Mouse (Mus musculus): ENCODE data around the gene Tmprss11e. TPM values are rescaled to one million over a fixed set of nuclear protein-coding genes. Genes with fewer than 3 reads are reported as not detected.

Gene Tmprss11e
- polyA plus RNA-seq, 1 experiment = not detected

DNA sequence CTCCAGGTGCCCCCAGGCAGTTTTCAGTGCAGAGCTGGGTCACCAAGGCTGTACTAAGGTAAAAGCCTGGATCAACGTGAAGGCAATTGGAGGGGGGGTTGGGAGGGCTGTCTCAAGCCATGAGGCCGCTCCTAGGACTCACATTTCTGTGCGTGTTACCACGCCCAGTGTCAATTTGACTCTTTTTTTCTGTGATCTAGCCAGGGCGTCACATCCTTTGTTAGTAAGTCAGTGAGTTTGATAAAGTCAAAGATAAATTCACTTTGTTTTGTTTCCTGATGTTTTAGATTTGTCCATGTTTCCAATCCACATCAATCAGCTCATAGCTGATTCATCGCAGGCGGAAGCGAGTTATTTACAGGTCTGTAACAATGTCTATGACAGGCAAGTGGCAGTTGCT lies 37.4 kb upstream of the Tmprss11e start:
- Histone ChIP-seq H3K79me2 (ENCODE audit: control insufficient read depth, insufficient read depth) (no peaks in the 10 kb centered on the region), H3K27me3 (ENCODE audit: control insufficient read depth, insufficient read depth, insufficient read length) (no peaks in the 10 kb centered on the region), H3K4me2 (ENCODE audit: low read depth) (no peak overlapping the region), H3K4me3 (no peak overlapping the region), H3K36me3 (ENCODE audit: control insufficient read depth, insufficient read depth) (no peaks in the 10 kb centered on the region), H3ac (ENCODE audit: control insufficient read depth, insufficient read length) (no peak overlapping the region)
- TF ChIP-seq MAX (IDR thresholded peaks at IDR 0.05; ENCODE audit: low read depth) (no peak), REST (IDR thresholded peaks at IDR 0.05; ENCODE audit: insufficient read depth, insufficient read length) (no peak), POLR2AphosphoS2 (IDR thresholded peaks at IDR 0.05; ENCODE audit: insufficient read length, low read depth) (no peak), TCF12 (IDR thresholded peaks at IDR 0.05; ENCODE audit: insufficient read depth, poor library complexity, severe bottlenecking) (no peak), MYOG (IDR thresholded peaks at IDR 0.05; ENCODE audit: control insufficient read depth in 1 of 3, insufficient read depth in 1 of 3, insufficient read length in 2 of 3, low read depth in 2 of 3) (no peak), POLR2A (IDR thresholded peaks at IDR 0.05; ENCODE audit: insufficient read length, low read depth) (no peak), E2F4 (IDR thresholded peaks at IDR 0.05; ENCODE audit: insufficient read depth) (no peak), SRF (IDR thresholded peaks at IDR 0.05; ENCODE audit: control insufficient read depth, insufficient read length, low read depth) (no peak), MYOD1 (IDR thresholded peaks at IDR 0.05; ENCODE audit: control insufficient read depth in 1 of 3, insufficient read length in 2 of 3, low read depth in 2 of 3) (no peak), USF1 (IDR thresholded peaks at IDR 0.05; ENCODE audit: low read depth) (no peak), TCF3 (IDR thresholded peaks at IDR 0.05; ENCODE audit: insufficient read length, low read depth) (no peak), CEBPB (IDR thresholded peaks at IDR 0.05; ENCODE audit: insufficient read depth, poor library complexity, severe bottlenecking) (no peak)

DNA sequence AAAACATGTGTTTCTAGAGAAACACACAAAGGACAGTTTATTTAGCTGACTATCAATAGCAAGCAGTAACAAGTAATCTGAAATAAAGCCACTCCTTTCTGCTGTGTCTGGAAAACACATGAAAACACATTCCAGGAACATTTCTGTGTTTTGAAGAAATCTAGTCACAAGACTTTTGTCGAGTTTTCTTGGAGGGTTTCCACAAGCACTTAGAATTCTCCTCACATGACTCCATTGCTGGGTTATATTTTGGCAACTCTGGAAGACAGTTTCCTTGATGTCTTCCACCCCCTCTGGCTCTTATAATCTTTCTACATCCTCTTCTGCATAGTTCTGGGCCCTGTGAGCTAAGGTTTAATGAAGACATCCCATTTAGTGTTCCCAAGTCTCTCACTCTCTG lies 32.9 kb upstream of the Tmprss11e start:
- TF ChIP-seq MAX (IDR thresholded peaks at IDR 0.05; ENCODE audit: low read depth) = no peak
- TF ChIP-seq REST (IDR thresholded peaks at IDR 0.05; ENCODE audit: insufficient read depth, insufficient read length) = no peak
- TF ChIP-seq POLR2AphosphoS2 (IDR thresholded peaks at IDR 0.05; ENCODE audit: insufficient read length, low read depth) = no peak
- TF ChIP-seq TCF3 (IDR thresholded peaks at IDR 0.05; ENCODE audit: insufficient read length, low read depth) = no peak
- TF ChIP-seq MYOD1 (IDR thresholded peaks at IDR 0.05; ENCODE audit: control insufficient read depth in 1 of 3, insufficient read length in 2 of 3, low read depth in 2 of 3) = no peak
- TF ChIP-seq MYOG (IDR thresholded peaks at IDR 0.05; ENCODE audit: control insufficient read depth in 1 of 3, insufficient read depth in 1 of 3, insufficient read length in 2 of 3, low read depth in 2 of 3) = no peak
- no peak for TF ChIP-seq USF1 (IDR thresholded peaks at IDR 0.05; ENCODE audit: low read depth)
- no peak for TF ChIP-seq POLR2A (IDR thresholded peaks at IDR 0.05; ENCODE audit: insufficient read length, low read depth)
- TF ChIP-seq CEBPB (IDR thresholded peaks at IDR 0.05; ENCODE audit: insufficient read depth, poor library complexity, severe bottlenecking) = no peak
- TF ChIP-seq E2F4 (IDR thresholded peaks at IDR 0.05; ENCODE audit: insufficient read depth) = no peak
- TF ChIP-seq SRF (IDR thresholded peaks at IDR 0.05; ENCODE audit: control insufficient read depth, insufficient read length, low read depth) = no peak
- TF ChIP-seq TCF12 (IDR thresholded peaks at IDR 0.05; ENCODE audit: insufficient read depth, poor library complexity, severe bottlenecking) = no peak
- no peaks in the 10 kb centered on the region for H3K79me2 ChIP-seq (ENCODE audit: control insufficient read depth, insufficient read depth)
- no peak overlapping the region for H3K4me2 ChIP-seq (ENCODE audit: low read depth)
- H3K4me3 ChIP-seq = no peak overlapping the region
- no peaks in the 10 kb centered on the region for H3K36me3 ChIP-seq (ENCODE audit: control insufficient read depth, insufficient read depth)
- no peak overlapping the region for H3ac ChIP-seq (ENCODE audit: control insufficient read depth, insufficient read length)
- no peaks in the 10 kb centered on the region for H3K27me3 ChIP-seq (ENCODE audit: control insufficient read depth, insufficient read depth, insufficient read length)

DNA sequence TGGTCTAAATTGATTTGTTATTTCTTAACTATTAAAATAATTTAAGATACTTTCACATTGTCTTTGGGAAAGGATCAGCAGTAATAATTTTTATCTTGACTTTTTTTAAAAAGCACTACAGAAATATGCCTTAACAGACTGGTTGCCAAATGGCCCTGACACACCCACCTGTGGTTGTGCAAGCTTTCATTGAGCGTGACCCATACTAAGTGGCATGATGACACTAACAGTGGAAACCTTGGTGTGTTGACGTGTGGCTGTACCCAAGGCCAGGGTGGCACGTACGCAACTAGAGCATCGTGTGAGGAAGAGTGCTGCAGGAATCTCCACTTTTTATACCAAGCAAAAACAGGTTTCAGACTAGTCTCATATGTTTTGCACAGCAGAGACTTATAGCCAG lies 31.3 kb upstream of the Tmprss11e start:
- no peaks in the 10 kb centered on the region for H3K36me3 ChIP-seq (ENCODE audit: control insufficient read depth, insufficient read depth)
- H3ac ChIP-seq (ENCODE audit: control insufficient read depth, insufficient read length) = no peak overlapping the region
- no peak overlapping the region for H3K4me2 ChIP-seq (ENCODE audit: low read depth)
- H3K27me3 ChIP-seq (ENCODE audit: control insufficient read depth, insufficient read depth, insufficient read length) = no peaks in the 10 kb centered on the region
- TF ChIP-seq SRF (IDR thresholded peaks at IDR 0.05; ENCODE audit: control insufficient read depth, insufficient read length, low read depth) (no peak), POLR2AphosphoS2 (IDR thresholded peaks at IDR 0.05; ENCODE audit: insufficient read length, low read depth) (no peak), USF1 (IDR thresholded peaks at IDR 0.05; ENCODE audit: low read depth) (no peak), MYOG (IDR thresholded peaks at IDR 0.05; ENCODE audit: control insufficient read depth in 1 of 3, insufficient read depth in 1 of 3, insufficient read length in 2 of 3, low read depth in 2 of 3) (no peak), MAX (IDR thresholded peaks at IDR 0.05; ENCODE audit: low read depth) (no peak), CEBPB (IDR thresholded peaks at IDR 0.05; ENCODE audit: insufficient read depth, poor library complexity, severe bottlenecking) (no peak), POLR2A (IDR thresholded peaks at IDR 0.05; ENCODE audit: insufficient read length, low read depth) (no peak), REST (IDR thresholded peaks at IDR 0.05; ENCODE audit: insufficient read depth, insufficient read length) (no peak), TCF12 (IDR thresholded peaks at IDR 0.05; ENCODE audit: insufficient read depth, poor library complexity, severe bottlenecking) (no peak), MYOD1 (IDR thresholded peaks at IDR 0.05; ENCODE audit: control insufficient read depth in 1 of 3, insufficient read length in 2 of 3, low read depth in 2 of 3) (no peak), E2F4 (IDR thresholded peaks at IDR 0.05; ENCODE audit: insufficient read depth) (no peak), TCF3 (IDR thresholded peaks at IDR 0.05; ENCODE audit: insufficient read length, low read depth) (no peak)
- H3K4me3 ChIP-seq = no peak overlapping the region
- H3K79me2 ChIP-seq (ENCODE audit: control insufficient read depth, insufficient read depth) = no peaks in the 10 kb centered on the region

DNA sequence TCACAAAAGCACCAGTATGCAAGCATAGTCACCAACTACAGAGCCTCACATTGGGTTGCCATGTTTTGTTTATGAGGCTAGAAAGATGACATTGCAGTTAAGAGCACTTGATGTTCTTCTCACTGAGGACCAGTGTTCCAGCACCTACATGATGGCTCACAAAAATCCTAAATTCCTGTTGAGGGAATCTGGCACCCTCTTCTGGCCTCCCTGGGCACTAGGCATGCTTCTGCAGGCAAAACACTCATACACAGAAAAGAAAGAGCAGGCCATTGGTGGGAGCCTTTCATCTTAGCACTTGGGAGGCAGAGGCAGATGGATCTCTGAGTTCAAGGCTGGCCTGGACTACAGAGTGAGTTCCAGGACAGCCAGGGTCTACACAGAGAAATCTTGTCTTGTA lies 25.4 kb upstream of the Tmprss11e start:
- TF ChIP-seq CEBPB (IDR thresholded peaks at IDR 0.05; ENCODE audit: insufficient read depth, poor library complexity, severe bottlenecking) = no peak
- TF ChIP-seq USF1 (IDR thresholded peaks at IDR 0.05; ENCODE audit: low read depth) = no peak
- no peak for TF ChIP-seq TCF12 (IDR thresholded peaks at IDR 0.05; ENCODE audit: insufficient read depth, poor library complexity, severe bottlenecking)
- TF ChIP-seq POLR2A (IDR thresholded peaks at IDR 0.05; ENCODE audit: insufficient read length, low read depth) = no peak
- TF ChIP-seq MAX (IDR thresholded peaks at IDR 0.05; ENCODE audit: low read depth) = no peak
- TF ChIP-seq TCF3 (IDR thresholded peaks at IDR 0.05; ENCODE audit: insufficient read length, low read depth) = no peak
- no peak overlapping the region for H3ac ChIP-seq (ENCODE audit: control insufficient read depth, insufficient read length)
- no peaks in the 10 kb centered on the region for H3K27me3 ChIP-seq (ENCODE audit: control insufficient read depth, insufficient read depth, insufficient read length)
- no peak overlapping the region for H3K4me2 ChIP-seq (ENCODE audit: low read depth)
- no peaks in the 10 kb centered on the region for H3K79me2 ChIP-seq (ENCODE audit: control insufficient read depth, insufficient read depth)
- no peak overlapping the region for H3K4me3 ChIP-seq
- no peaks in the 10 kb centered on the region for H3K36me3 ChIP-seq (ENCODE audit: control insufficient read depth, insufficient read depth)

Measured in myocyte (in vitro differentiated cells).